Mouse (Mus musculus) embryonic fibroblast, embryonic 13.5 days (primary cell): ENCODE results near the gene Map2k6.

Source experiments
- CTCF ChIP-seq: IDR thresholded peaks from 2 replicates; pipeline ENCODE4 v1.5.1; 2011; ENCODE audit warnings: mild to moderate bottlenecking, control low read depth, low read length, moderate library complexity, borderline replicate concordance; ENCODE audit not compliant: insufficient read depth
- POLR2A ChIP-seq: IDR thresholded peaks from 2 replicates; pipeline ENCODE4 v1.6.1; 2011; ENCODE audit warnings: low read depth, mild to moderate bottlenecking, control low read depth, low read length, moderate library complexity

- TF ChIP-seq POLR2A (no peak), CTCF (no peak)
Measured at GRCm38 (mm10) chr11:110392763-110393162, 6.2 kb upstream of the Map2k6 start.
